Mouse (Mus musculus): ENCODE data around the gene Irak1. TPM values are rescaled to one million over a fixed set of nuclear protein-coding genes. Genes with fewer than 3 reads are reported as not detected.

The Irak1 gene
- 10 to 100 TPM; 35.6 to 36.1 TPM for total RNA-seq (2021)
- long read RNA-seq, experiment 1, transcript Irak1-204 (14 exons, 3,825 nt), result minor isoform, 14 of 76 reads
- long read RNA-seq, experiment 1, transcript Irak1-206 (14 exons, 3,835 nt), result major isoform, 30 of 76 reads
- long read RNA-seq, experiment 1, partial matches to known transcripts, result 2 of 76 reads
- long read RNA-seq, experiment 1, other reads (novel, unspliced or antisense), result 29 of 76 reads
- long read RNA-seq, experiment 2, transcript Irak1-204 (14 exons, 3,825 nt), result minor isoform, 7 of 56 reads
- long read RNA-seq, experiment 2, transcript Irak1-206 (14 exons, 3,835 nt), result major isoform, 23 of 56 reads
- long read RNA-seq, experiment 2, partial matches to known transcripts, result 8 of 56 reads
- long read RNA-seq, experiment 2, other reads (novel, unspliced or antisense), result 18 of 56 reads

DNA sequence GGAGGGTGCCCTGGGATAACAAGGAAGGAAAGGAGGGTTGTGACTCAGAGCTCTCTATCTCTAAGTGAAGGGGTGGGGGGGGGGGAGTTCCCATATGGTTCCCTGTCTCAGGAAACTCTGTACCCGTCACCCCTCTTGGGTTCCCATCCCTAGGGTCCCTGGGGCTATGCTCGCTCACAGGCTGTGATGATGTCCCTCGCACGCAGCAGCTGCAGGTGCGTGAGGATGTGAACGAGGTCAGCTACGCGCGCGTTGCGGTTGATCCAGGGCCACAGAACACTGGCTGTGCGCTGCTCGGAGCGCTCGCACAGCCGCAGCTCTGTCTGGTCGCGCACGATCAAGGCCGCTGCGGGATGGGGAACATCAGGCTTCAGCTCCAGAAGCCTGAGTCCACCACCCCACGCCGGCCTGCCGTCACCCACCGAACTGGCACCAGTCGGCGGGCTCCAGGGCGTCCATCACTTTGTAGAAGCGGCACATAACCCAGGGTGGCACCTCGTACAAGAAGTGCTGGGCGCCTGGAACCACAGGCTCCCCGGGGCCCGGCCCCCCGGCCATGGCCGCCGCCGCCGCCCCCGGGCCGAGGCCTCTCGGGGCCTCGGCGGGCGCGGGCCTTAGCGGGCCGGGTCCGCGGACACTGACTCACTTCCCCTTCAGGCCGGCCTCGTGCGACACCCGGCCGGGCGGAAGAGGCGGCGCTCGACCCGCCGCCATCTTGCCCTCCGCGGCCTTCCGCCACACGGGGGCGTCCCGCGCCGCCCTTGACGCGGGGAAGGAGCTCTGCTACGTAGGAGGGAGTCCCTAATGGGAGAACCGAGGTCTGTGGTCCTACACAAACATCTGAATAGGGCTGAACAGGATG is at the start of gene Irak1:
Irak1 (minus strand) TSS at position 731 of the 862 bp plus-strand sequence.
- peak; percentile 77 for DNase-seq (ENCODE audit: low spot score)

DNA sequence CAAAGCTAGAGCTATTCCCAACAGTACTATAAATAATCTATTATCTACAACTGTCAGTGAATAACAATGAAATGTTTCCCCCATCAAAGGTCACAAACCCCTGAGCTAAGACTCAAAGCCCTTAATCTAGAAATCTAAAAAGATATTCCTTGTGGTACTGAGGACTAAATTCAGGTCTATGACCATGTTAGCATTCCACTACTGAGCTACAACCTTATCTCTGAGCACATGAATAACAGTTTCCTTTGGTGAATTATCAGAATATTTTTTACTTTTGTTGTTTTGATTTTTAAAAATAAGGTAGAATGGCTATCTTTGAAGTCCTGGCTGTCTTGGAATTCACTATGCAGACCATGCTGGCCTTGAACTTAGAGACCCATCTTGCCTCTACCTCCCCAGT is 47.1 kb upstream of the Irak1 start:
- no peak for DNase-seq (ENCODE audit: low spot score)

- peak; percentile 82 for DNase-seq (ENCODE audit: low spot score)
Observed at GRCm38 (mm10) chrX:74067891-74068290, 44.2 kb upstream of the Irak1 start.

DNA sequence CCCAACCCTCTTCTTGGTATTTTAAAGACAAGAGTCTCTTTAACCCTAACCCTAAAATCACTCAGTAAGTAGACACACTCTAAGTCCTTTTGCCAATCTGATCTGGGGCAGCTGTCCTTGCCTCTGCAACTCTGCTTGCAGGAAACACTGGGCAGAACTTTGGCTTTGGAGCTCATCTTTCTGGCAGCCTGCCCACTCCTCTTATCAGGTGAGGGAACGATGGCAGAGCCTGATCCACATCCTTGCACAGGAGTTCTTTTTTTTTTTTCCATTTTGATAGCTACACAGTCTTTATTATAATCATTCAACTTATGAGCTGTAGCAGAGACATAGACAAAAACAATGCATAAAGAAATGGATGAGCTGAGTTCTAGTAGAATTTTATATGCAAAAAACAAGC is 21.4 kb upstream of the Irak1 start:
- no peak for DNase-seq (ENCODE audit: low spot score)

- no peak for DNase-seq (ENCODE audit: low spot score)
Observed at GRCm38 (mm10) chrX:74037702-74038375, 14.1 kb upstream of the Irak1 start.

GRCm38 (mm10) chrX:74030000-74030399 is 6.3 kb upstream of the Irak1 start:
- DNase-seq (ENCODE audit: low spot score), result no peak

DNA sequence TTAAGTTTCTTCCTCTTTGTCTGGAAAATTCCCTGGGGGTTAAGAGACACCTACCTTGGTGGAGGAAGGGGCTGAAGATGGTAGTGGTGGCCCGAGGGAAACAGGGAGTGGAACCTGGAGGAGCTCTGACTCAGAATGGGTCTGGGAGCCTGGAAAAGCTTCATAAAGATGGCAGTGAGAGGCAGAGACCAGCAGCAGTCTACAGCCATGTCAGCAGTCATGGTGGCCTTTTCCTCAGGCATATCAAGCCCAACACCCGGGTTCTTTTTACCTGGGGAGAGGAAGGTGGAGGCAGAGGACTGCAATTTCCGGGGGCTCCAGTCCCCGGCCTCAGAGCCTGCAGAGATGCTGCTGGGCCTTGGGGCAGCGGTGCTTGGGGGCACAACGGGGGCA is 927 bp downstream of the Irak1 start:
- no peak for DNase-seq (ENCODE audit: low spot score)

DNA sequence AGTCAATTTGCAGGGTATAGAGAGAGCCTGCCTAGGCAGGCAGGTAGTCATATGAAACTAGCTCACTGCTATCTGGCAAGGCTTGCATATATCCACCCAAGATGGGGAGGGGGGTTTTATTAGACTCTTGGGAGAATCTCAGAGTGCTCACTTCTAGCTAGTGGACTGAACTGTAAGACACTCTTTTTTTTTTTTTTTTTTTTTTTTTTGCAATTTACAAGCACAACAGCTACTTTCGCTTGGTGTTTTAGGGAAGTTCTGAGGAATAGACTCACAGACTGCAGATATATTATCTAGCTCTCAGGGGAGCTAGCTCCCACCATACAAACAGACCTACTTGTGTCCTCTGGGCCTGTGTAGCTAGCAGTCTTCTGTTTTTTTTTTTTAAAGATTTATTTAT is 9.1 kb downstream of the Irak1 start:
- no peak for DNase-seq (ENCODE audit: low spot score)

GRCm38 (mm10) chrX:74008063-74008462 is 15.7 kb downstream of the Irak1 start:
- DNase-seq (ENCODE audit: low spot score), result no peak

- no peak for DNase-seq (ENCODE audit: low spot score)
Observed at GRCm38 (mm10) chrX:74006401-74006800, 17.3 kb downstream of the Irak1 start.

DNA sequence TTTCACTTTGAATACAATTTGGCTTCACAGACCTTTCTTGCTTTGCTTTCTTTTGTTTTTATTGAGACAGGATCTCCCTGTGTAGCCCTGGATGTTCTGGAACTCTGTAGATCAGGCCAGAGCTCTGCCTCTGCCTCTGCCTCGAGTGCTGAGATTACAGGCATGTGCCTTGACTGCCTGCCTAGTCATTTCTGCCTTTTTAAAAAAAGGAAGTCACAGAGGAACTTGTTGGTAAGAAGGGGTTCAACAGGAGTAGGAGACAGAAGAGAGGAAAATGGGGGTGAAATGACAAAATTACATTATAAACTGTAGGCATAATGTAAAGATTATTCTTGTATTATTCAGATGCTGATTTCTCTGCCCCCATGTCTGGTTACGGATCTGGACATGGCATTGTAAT is 20.1 kb downstream of the Irak1 start:
- DNase-seq (ENCODE audit: low spot score), result no peak

DNA sequence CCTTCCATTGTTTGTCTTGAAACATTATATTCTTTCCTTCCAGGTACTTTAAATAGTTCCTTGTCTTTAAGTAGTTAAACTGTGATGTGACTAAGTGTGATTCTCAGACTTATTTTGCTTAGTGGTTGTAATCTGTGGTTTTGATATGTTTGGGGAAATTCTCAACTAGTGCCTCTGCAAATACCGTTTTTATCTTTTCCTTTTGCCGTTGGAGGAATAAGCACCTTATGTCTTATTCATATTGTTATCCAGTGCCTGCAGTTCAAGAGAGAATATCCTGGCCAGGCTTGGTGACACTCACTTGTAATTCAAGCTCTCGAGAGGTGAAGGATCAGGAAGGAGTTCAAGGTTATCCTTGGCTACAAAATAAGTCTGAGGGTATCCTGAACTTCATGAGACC is 22.7 kb downstream of the Irak1 start:
- no peak for DNase-seq (ENCODE audit: low spot score)

DNA sequence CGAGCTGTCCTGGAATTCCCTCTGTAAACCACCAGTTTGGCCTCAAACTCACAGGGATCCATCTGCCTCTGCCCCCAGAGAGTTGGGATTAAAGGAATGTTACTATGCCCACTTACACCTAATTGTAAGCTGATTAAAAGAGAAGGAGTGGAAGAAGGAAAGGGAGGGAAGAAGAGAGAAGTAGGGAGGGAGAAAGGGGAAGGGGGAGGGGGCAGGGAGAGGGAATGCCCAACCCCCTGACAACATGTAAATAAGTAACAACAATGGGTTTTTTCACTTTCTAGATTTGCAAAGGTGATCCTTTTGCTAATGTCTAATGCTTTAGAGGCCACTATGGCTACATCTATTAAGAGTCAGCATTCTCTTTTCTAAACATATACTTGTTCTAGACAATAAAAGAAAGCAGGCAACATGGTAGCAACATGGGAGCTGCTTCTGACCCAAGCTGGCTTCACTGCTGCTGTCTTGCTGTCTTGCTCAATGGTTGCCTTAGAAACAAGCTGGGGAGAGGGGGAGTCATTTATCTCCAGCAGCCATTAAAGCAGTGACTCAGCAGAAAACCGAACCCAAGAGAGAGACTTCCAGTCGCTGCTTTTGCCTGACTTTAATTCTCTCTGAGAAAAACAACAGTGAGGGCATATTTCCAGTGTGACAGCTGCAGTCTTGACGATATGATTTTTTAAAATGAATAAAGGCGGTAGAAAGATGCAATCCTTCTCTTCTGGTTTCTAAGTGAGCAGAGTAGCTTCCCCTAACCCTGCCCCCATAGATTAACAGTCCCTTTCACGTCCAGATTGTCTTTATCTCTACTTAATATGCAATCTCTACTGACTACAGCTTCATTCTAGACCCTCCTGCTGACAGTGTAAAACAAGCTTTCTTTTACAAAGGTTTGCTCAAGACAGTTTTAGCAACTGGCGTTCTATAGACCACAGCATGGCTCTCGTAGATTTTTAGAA is 24.5 kb downstream of the Irak1 start:
- peak; percentile 29 for DNase-seq (ENCODE audit: low spot score)

- DNase-seq (ENCODE audit: low spot score), result no peak
Observed at GRCm38 (mm10) chrX:73977783-73978182, 45.9 kb downstream of the Irak1 start.

- DNase-seq (ENCODE audit: low spot score), result no peak
Observed at GRCm38 (mm10) chrX:73976283-73976682, 47.4 kb downstream of the Irak1 start.

- DNase-seq (ENCODE audit: low spot score), result no peak
Observed at GRCm38 (mm10) chrX:73972774-73973173, 50.9 kb downstream of the Irak1 start.

- no peak for DNase-seq (ENCODE audit: low spot score)
Observed at GRCm38 (mm10) chrX:73970781-73971180, 52.9 kb downstream of the Irak1 start.

DNA sequence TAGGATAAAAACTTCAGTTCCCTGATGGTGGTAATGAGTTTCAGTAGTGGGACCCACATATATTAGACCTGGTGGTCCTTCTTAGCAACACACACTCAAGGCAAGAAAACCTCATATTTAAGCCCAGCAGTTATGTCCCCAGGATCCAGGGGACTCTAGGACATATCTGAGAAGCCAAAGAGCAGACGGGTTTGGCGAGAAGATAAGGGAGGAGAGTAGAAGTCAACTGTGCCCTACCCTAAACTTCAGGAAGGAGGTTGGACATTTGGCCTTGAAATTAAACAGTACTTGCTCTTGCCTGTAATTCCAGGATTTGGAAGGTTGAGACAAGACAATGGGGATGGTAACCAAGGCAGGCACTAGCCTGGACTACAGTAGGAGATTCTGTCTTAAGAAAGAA is 54.0 kb downstream of the Irak1 start:
- DNase-seq (ENCODE audit: low spot score), result no peak

GRCm38 (mm10) chrX:73969167-73969566 is 54.6 kb downstream of the Irak1 start:
- no peak for DNase-seq (ENCODE audit: low spot score)

GRCm38 (mm10) chrX:73967177-73968075 is 56.3 kb downstream of the Irak1 start:
- peak; percentile 82 for DNase-seq (ENCODE audit: low spot score)
